Mouse (Mus musculus): ENCODE results near the gene Ehd4.
A peak's percentile ranks its signal among the peaks of the same experiment; 100 is the strongest.

The Ehd4 gene

GRCm38 (mm10) chr2:120068555-120069465 lies 85.6 kb downstream of the Ehd4 start:
- peak; percentile 41 to 51 for DNase-seq

GRCm38 (mm10) chr2:120066224-120066623 lies 88.2 kb downstream of the Ehd4 start:
- no peak for DNase-seq

- no peak for DNase-seq
These were observed 89.2 kb downstream of the Ehd4 start for GRCm38 (mm10) chr2:120065243-120065642.

GRCm38 (mm10) chr2:120064639-120065038 lies 89.8 kb downstream of the Ehd4 start:
- no peak for DNase-seq

GRCm38 (mm10) chr2:120062248-120062647 lies 92.2 kb downstream of the Ehd4 start:
- no peak for DNase-seq

- no peak for DNase-seq
These were observed 93.8 kb downstream of the Ehd4 start for GRCm38 (mm10) chr2:120060651-120061050.

- DNase-seq, result no peak
These were observed 94.2 kb downstream of the Ehd4 start for GRCm38 (mm10) chr2:120060190-120060589.

- DNase-seq, result no peak
These were observed 94.9 kb downstream of the Ehd4 start for GRCm38 (mm10) chr2:120059466-120059865.

GRCm38 (mm10) chr2:120058818-120059217 lies 95.6 kb downstream of the Ehd4 start:
- no peak for DNase-seq

- no peak for DNase-seq
These were observed 98.5 kb downstream of the Ehd4 start for GRCm38 (mm10) chr2:120055923-120056322.

- no peak for DNase-seq
These were observed 99.4 kb downstream of the Ehd4 start for GRCm38 (mm10) chr2:120054771-120055552.

- DNase-seq, result no peak
These were observed 103.0 kb downstream of the Ehd4 start for GRCm38 (mm10) chr2:120051405-120051804.

GRCm38 (mm10) chr2:120049632-120050274 lies 104.7 kb downstream of the Ehd4 start:
- peak; percentile 19 to 27 for DNase-seq

- DNase-seq, result no peak
These were observed 106.2 kb downstream of the Ehd4 start for GRCm38 (mm10) chr2:120048173-120048572.

GRCm38 (mm10) chr2:120046486-120047310 lies 107.7 kb downstream of the Ehd4 start:
- no peak for DNase-seq

- DNase-seq, result no peak
These were observed 109.7 kb downstream of the Ehd4 start for GRCm38 (mm10) chr2:120044676-120045075.

GRCm38 (mm10) chr2:120044101-120044603 lies 110.3 kb downstream of the Ehd4 start:
- no peak for DNase-seq

- peak; percentile 12 to 22 for DNase-seq
These were observed 113.4 kb downstream of the Ehd4 start for GRCm38 (mm10) chr2:120040991-120041390.

Data from cerebellum, adult 18-20 months (tissue).